Mouse (Mus musculus) CD8-positive naive resting alpha-beta T cell, adult 2 months (primary cell): Measurements from ENCODE around the gene Gm26920.
A peak's percentile ranks its signal among the peaks of the same experiment; 100 is the strongest.

Source experiments
- DNase-seq, 2 experiments: peaks; one replicate each; pipeline ENCODE4 v3.0.0; 2022; ENCODE audit warnings: low read depth in 2 of 2, low spot score in 2 of 2

Gm26920 gene

GRCm38 (mm10) chr7:30060341-30060740 is 29.9 kb downstream of the Gm26920 start:
- no peak for DNase-seq

DNA sequence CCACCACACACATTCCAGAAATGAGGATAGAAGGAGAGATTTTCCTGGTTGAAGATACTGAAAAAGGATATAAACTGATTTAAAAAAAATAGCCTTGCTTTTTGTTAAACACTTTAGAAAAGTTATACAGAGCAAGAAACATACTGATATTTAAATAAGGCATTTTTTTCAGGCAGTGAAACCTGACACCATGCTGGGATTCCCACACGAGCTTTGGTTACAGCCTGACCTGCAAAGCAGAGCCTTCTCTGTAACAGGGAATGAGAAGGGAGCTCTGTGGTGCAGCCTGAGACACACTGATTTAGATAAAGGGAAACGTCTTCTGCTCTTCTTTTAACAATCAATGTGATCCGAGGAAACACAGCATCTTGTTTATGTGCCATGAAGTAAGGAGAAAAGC is 36.6 kb downstream of the Gm26920 start:
- DNase-seq: no peak

GRCm38 (mm10) chr7:30050882-30051548 is 39.2 kb downstream of the Gm26920 start, which contains the start of gene Zfp14:
TSS of gene Zfp14 (minus strand) at chr7:30051380.
- DNase-seq: peak; percentile 68 to 73

DNA sequence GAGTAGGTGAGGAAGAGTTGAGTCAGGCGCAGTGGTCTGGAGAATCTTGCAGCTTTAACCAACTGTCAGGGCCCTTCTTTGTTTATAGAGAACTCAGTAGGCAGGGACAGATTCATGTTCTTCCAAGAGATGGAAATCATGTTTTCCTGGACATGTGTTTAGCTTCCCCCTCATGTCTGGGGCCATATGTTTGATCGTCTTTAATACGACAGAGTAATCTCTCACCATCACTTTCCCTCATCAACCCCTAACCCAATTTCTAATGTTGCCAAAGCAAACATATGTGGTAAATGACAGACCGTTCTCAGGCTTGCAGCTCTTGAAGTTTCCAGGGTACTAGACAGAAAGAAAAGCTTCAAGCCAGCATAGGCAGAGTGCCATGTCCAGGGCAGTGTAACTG is 42.1 kb downstream of the Gm26920 start:
- DNase-seq: no peak

DNA sequence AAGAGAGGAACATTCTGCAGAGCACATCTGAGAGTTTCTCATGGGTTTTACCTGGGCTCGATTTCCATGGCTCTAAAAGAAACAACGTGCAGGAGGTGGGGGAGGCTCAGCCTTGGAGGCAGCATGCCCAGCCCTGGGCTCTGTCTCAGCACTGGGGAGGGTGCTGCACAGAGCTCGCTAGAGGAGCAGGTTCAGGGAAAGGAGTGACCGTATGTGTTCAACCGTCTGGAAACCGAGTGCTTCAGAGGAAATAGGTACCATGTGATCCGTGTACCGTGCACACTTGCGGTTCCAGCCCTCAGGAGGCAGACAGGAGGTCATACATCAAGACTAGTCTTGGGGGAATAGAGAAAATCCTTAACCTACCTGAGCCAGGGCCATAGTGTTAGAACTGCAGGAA is 45.9 kb downstream of the Gm26920 start:
- no peak for DNase-seq

- no peak for DNase-seq
These were observed 55.9 kb downstream of the Gm26920 start for GRCm38 (mm10) chr7:30034331-30034730.

DNA sequence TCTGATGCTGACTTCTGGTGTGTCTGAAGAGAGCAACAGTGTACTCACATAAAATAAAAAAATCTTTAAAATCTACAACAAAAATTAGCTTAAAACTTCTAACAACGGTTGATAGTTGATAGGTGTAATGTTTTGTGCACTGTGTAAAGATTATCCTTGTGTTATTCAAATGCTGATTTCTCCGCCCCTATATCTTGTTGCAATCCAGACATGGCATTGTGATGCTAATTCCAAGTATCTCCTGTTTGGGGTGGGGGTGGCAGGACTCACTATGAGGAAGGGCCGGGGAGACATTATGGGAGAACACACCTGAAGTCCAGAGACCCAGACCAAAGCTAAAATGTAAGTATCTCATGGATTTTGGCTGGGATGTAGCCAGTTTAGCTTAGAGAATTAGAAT is 58.8 kb downstream of the Gm26920 start:
- no peak for DNase-seq

DNA sequence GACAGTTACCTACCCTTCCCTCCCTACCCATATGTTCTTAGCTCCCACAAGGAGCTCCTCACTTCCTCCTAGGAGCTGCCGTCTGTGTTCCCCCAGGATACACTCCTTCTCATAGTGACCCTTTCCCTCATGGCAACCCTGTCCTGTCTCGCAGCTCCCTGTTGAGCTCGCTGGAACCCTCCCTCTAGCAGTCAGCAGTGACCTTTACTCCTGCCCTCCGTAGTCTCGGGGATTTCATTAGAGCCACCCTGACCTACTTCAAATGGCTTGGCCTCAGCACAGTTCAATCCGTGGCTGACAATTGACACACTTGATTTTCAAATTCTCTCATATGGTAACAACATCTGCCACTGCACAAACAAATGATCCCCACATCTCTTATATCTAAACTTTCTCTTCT is 59.5 kb downstream of the Gm26920 start:
- no peak for DNase-seq

DNA sequence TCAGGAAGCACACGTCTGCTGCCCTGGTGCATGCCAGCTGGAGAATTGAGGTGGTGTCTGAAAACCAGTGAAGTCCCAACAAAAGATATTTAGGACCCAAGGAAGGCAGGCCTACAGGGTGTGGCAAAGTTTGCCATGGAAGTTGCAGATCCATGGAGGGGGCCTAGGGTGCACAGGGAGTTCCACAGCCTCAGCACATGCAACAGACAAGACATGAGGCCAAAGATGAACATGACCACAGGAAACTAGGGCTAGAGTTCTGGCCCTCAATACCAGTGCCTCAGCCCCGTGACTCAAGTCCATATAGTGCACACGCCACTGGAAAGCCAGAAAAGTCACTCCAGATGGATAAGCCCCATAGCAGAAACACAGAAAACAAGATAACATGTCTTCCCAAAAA is 61.6 kb downstream of the Gm26920 start:
- DNase-seq: no peak

DNA sequence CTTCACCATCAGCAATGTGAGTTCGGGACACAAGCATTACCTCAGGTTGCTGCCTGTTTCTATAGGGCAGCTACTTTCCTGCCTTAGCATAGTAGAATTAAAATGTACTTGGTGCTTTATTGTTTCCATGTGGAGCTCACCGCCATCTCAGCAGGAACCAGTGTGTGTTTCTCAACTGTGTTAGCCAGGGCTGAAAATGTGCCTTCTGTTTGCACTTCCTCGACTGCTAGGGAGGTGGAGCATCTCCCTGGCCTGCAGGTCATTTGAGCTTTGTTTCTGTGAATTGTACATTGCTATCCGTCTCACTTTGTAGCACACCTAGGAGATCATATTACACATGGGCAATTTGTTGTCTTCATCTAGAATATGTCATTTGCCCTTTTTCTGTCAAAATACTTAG is 62.9 kb downstream of the Gm26920 start:
- DNase-seq: no peak

DNA sequence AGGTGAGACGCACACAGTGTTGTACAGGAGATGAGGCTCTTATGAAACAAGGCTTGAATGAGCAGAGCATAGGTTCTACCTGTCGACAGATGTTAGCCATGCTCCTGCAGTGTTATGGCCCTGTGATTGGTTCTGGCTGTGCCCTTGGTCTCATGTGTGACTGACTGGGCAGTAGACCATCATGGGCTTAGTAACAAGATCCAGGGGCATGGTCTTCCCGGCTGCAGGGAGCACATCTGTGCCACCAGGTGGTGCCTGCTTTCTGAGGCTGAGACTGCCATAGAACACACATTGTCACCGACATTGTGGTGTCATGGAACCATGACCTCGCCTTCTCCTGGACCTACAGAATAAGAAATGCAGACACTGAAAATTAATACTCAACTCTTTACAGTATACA is 64.9 kb downstream of the Gm26920 start:
- DNase-seq: no peak

DNA sequence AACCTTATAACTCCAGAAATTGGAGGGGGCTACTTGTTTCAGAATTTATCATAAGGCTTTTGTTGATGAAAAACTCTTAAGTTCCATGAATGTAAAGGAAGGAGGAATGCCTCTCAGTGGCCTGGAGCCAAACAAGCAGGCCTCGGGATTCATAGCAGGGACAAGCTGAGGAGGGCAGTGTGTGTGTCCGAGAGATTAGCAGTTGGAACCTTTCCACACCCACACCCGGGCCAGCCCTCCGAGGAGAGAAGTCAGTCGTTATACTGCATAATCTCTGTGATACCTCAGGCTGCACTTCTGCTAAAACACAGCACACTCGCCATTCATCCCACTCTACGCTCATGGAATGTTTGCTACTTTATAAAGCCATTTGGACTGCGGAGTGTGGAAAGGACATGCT is 66.4 kb downstream of the Gm26920 start:
- DNase-seq: no peak

- DNase-seq: no peak
These were observed 66.9 kb downstream of the Gm26920 start for GRCm38 (mm10) chr7:30023324-30023723.

DNA sequence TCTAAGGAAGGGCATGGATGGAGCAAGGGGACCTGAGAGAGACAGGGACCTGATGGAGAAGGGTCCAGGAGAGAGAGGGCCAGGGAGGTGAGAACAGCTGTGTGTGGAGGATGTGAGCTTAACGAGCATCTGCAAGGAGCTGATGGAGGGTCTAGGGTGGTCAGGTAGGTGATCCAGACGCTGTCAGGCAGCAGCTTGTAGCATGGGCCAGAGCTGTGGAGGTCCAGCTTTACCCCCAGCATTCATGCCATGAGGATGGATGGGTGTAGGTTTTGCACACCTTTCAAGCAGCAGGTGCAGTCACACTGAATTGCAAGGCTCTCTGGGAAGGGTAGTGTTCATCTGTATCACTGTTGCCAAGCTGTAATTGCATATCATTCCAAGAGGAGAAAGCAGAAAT is 70.7 kb downstream of the Gm26920 start:
- no peak for DNase-seq

DNA sequence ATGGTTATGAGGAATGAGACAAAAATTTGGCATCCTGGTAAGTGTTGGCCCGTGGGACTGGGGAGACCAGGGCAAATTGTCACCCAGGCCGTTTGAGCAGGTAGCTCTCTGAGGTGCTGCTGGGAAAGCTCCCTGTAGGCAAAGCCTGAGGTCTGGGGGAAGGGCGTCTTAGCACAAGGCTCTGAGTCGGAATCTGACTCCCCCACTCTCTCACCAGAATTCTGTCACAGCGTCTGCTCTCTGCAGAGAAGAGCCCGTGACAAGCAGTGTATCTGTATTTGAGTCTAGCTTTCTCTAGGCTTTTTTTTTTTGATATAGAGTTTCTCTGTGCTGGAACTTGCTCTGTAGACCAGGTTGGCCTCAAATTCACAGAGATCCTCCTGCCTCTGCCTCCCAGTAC is 73.0 kb downstream of the Gm26920 start:
- DNase-seq: no peak

DNA sequence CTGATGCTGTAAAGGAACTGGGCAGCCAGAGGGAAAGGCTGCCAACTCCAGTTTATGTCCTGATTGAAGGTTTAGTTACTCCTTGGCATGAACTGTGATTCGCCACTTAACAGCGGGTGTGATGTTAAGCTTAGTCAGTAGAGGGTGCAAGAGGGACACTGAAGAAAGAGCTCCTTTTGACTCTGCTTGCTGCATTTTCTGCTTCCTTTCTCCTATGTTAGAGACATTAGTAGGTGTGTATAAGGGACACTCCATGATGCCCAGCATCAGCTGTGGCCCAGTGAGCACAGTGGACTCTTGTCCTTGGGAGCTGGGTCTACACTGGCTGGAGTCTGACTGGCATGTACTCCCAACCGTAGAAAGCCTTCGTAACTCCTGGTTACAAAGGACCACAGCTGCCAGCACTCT is 77.2 kb downstream of the Gm26920 start:
- DNase-seq: peak; percentile 5 to 35

DNA sequence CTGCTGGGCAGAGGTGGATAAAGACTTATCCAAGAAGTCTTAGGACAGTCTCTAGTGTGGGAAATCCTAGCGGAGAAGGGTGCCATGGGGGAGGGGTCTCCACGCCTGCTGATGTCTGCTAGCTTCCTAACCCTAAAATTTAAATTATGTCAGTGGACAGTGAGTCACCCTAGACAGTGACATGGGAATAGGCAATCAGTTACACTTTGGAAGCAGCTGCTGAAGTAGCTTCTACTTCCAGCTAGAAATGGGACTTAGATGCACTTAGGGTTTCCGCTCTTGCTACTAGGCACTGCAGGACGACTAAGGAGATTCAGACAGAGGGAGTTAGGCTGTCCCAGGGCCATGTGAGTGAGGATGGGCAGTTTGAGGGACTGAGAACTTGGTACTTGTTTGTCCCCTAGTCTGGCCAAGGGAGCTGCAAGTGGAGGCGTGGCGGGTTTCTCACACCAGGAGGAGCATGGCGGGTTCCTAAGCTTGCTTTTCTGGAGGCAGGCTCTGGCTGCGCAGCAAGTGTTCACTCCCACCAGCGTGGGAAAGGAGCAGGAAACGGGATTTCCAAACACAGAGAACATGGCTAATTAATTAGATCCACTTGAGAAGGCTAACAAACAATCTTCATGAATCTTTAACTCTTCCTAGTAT is 79.5 kb downstream of the Gm26920 start:
- no peak for DNase-seq

DNA sequence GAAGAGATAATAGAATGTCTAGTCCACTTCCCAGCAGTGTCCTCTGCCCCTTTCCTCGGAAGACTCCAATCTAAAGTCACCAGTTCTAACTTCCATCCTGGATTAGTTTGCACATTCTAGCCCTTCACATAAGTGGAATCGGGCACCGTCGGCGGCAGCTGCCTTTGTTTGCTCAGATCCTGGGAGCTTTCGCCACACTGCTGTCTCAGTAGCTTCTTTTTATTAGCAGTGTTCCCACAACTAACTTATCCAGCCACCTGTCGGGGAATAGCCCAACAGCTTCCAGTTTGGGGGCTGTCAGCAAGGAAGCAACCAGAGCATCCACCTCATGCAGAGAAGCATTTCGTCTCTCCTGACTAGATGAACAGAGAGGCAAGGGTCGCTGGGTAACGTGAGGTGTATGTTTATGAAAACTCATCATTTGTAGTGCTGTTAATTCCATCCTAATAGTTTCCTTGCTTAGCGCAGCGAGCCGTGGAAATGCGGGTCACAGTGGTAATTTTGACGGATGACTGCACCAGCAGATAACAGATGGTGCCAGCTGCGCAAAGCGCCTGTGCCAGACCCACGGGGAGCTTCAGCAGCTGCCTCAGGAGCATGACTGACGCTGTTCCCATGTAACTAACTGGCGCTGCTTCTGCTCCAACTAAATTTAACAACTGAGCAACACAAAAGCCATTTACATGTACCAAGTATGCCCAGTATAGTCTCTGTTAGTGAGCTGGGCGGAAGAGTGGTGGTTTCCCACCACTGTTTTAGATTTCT is 80.7 kb downstream of the Gm26920 start:
- no peak for DNase-seq

DNA sequence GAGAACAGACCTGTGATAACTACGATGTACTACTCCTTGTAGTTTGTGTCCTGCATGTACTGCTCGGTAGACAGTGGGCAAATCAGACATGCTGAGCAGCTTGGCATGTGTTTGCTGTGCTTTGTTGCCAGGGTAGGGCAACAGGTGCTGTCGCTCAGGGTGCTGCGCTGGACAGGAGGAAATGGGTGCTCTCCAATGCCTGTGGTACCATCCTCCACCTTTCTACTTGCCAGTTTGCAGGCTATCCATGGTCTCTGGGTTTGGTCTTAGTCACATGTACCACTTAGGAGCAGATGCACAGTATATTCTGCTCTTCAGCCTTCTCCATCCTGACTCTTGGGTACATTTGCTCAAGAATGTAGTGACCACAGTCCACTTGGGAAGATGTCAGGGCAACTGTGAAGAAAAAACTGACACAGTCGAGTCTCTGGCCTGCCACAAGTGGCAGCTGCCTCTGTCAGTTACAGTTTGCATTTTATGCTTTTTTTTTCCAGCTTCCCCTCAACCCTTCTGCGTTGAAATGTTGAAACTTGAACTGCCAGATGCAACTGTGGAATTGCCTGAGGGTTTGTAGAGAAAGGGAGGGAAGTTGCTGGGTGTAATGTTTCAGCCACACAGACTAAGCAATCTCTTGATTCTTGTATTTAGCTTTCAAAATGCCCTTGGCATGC is 82.1 kb downstream of the Gm26920 start:
- DNase-seq: no peak

GRCm38 (mm10) chr7:30007601-30008000 is 82.6 kb downstream of the Gm26920 start:
- no peak for DNase-seq
